ENCODE assay signal across 11 mouse cellular contexts in the genomic region with DNA sequence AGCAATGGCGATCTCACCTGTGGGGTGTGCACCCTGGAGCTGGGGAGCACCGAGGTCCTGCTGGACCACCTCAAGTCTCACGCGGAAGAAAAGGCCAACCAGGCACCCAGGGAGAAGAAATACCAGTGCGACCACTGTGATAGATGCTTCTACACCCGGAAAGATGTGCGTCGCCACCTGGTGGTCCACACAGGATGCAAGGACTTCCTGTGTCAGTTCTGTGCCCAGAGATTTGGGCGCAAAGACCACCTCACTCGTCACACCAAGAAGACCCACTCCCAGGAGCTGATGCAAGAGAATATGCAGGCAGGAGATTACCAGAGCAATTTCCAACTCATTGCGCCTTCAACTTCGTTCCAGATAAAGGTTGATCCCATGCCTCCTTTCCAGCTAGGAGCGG. TPM values are rescaled to one million over a fixed set of nuclear protein-coding genes. Genes with fewer than 3 reads are reported as not detected.
DNase-seq lines count a peak whose midpoint lies in the region; ATAC-seq and TF ChIP-seq lines count a peak whose summit lies in the region.
"Had no signal": no experiment of that assay in that cellular context is flagged by ENCODE, and none has a peak within 500 bp of the region (broad histone marks: within the 10 kb centered on the region; RNA-seq: fewer than 3 reads in every experiment).

No protein-coding gene starts in this region.

- peak; percentile 65 for DNase-seq in heart, embryonic 10.5 days (ENCODE audit: low spot score)
- no peak for DNase-seq in heart, postnatal 25 days (ENCODE audit: low spot score)
- peak; percentile 41 for DNase-seq in lung, embryonic 14.5 days
- DNase-seq in lung, postnatal 4 days: no peak
- no peak for DNase-seq in gastrocnemius, adult 8-10 months (ENCODE audit: low spot score in 2 of 2)

- peaks cover 58% of the 10 kb centered on the region for H3K36me3 ChIP-seq in heart, embryonic 10.5 days
- peaks cover 41% of the 10 kb centered on the region for H3K36me3 ChIP-seq in lung, embryonic 14.5 days (ENCODE audit: insufficient read depth)
- no peaks in the 10 kb centered on the region for H3K36me3 ChIP-seq in small intestine, adult 2 months (ENCODE audit: control insufficient read depth, insufficient read depth, low read length)

- H3K27ac ChIP-seq in heart, embryonic 10.5 days: no peak overlapping the region
- H3K27ac ChIP-seq in lung, embryonic 14.5 days (ENCODE audit: low read depth): no peak overlapping the region
- H3K27ac ChIP-seq in bone marrow, adult 2 months (ENCODE audit: control insufficient read depth, insufficient read depth, low read depth, low read length, poor library complexity): no peak overlapping the region
- no peak overlapping the region for H3K27ac ChIP-seq in small intestine, adult 2 months (ENCODE audit: insufficient read depth, low read depth, low read length)
- H3K27ac ChIP-seq: embryonic facial prominence, embryonic 12.5 days; neural tube, embryonic 13.5 days had no signal

- no peak for TF ChIP-seq POLR2A in bone marrow, adult 2 months (IDR thresholded peaks at IDR 0.05; ENCODE audit: borderline replicate concordance, control insufficient read depth, low read depth, low read length)
- TF ChIP-seq POLR2A in small intestine, adult 2 months (IDR thresholded peaks at IDR 0.05; ENCODE audit: low read depth, low read length): no peak

- H3K4me2 ChIP-seq in lung, embryonic 14.5 days: no peak overlapping the region
- H3K4me2 ChIP-seq: embryonic facial prominence, embryonic 12.5 days; liver, embryonic 11.5 days; neural tube, embryonic 13.5 days had no signal

- no peaks in the 10 kb centered on the region for H3K27me3 ChIP-seq in heart, embryonic 10.5 days (ENCODE audit: insufficient read depth, poor library complexity, severe bottlenecking)
- H3K27me3 ChIP-seq in lung, embryonic 14.5 days (ENCODE audit: insufficient read depth, low read length): no peaks in the 10 kb centered on the region
- H3K27me3 ChIP-seq in small intestine, adult 2 months (ENCODE audit: control insufficient read depth, insufficient read depth, low read length): no peaks in the 10 kb centered on the region
- H3K27me3 ChIP-seq: embryonic facial prominence, embryonic 12.5 days; neural tube, embryonic 13.5 days had no signal

- H3K9me3 ChIP-seq in heart, embryonic 10.5 days: no peaks in the 10 kb centered on the region
- H3K9me3 ChIP-seq in lung, embryonic 14.5 days (ENCODE audit: low read depth, low read length): no peaks in the 10 kb centered on the region
- H3K9me3 ChIP-seq: embryonic facial prominence, embryonic 12.5 days; neural tube, embryonic 13.5 days had no signal

- peak; percentile 57 for TF ChIP-seq CTCF in lung, embryonic 14.5 days (IDR thresholded peaks at IDR 0.05; ENCODE audit: low read depth)
- TF ChIP-seq CTCF in bone marrow, adult 2 months (IDR thresholded peaks at IDR 0.05; ENCODE audit: control insufficient read depth, insufficient read depth, low read length): 0 out of 2 replicates have a peak, but pooled peaks have one; percentile 21
- TF ChIP-seq CTCF in small intestine, adult 2 months (IDR thresholded peaks at IDR 0.05; ENCODE audit: extremely low read depth, insufficient read length, insufficient replicate concordance, low read depth, low read length): peak; percentile 16; the same call in 1 of the 2 replicates

- no peaks in the 10 kb centered on the region for H3K4me1 ChIP-seq in heart, embryonic 10.5 days
- H3K4me1 ChIP-seq in lung, embryonic 14.5 days (ENCODE audit: insufficient read depth): no peaks in the 10 kb centered on the region
- no peaks in the 10 kb centered on the region for H3K4me1 ChIP-seq in bone marrow, adult 2 months (ENCODE audit: control insufficient read depth, insufficient read depth, low read length)
- no peaks in the 10 kb centered on the region for H3K4me1 ChIP-seq in small intestine, adult 2 months (ENCODE audit: control insufficient read depth, insufficient read depth, insufficient read length, low read length)
- H3K4me1 ChIP-seq: embryonic facial prominence, embryonic 12.5 days; neural tube, embryonic 13.5 days had no signal

- intact Hi-C loops in heart, postnatal 25 days (cut with DNase I): no loop called here

- no peak overlapping the region for H3K9ac ChIP-seq in lung, embryonic 14.5 days
- H3K9ac ChIP-seq: embryonic facial prominence, embryonic 12.5 days; neural tube, embryonic 13.5 days had no signal

- WGBS in heart, embryonic 10.5 days: 70% methylated on average over 13 of the region's 13 CpGs
- 79% methylated on average over 13 of the region's 13 CpGs for WGBS in lung, embryonic 14.5 days
- 82% methylated on average over 13 of the region's 13 CpGs for WGBS in bone marrow, adult 2 months
- WGBS in small intestine, adult 2 months: 79% methylated on average over 13 of the region's 13 CpGs

- ATAC-seq in lung, embryonic 14.5 days (ENCODE audit: insufficient read depth): no peak; the same call in 1 of the 2 replicates

- H3K4me3 ChIP-seq in heart, embryonic 10.5 days: no peak overlapping the region
- H3K4me3 ChIP-seq in lung, embryonic 14.5 days (ENCODE audit: low read depth, low read length): no peak overlapping the region
- no peak overlapping the region for H3K4me3 ChIP-seq in bone marrow, adult 2 months (replicated peaks; ENCODE audit: control insufficient read depth, low read depth, low read length)
- no peak overlapping the region for H3K4me3 ChIP-seq in small intestine, adult 2 months (ENCODE audit: low read depth, low read length)
- H3K4me3 ChIP-seq: embryonic facial prominence, embryonic 12.5 days; neural tube, embryonic 13.5 days had no signal

RNA-seq across cellular contexts. Expression of gene Zc2hc1b, which starts 50.5 kb away (rescaled TPM):
- not detected in 2 replicates for polyA plus RNA-seq in heart, embryonic 10.5 days (2016; fragmentation: Nextera tagmentation; extraction: Ambion mirVana)
- not detected for total RNA-seq in heart, postnatal 25 days (2021)
- polyA plus RNA-seq in lung, embryonic 14.5 days (2014; fragmentation: Nextera tagmentation; extraction: Ambion mirVana): not detected in 2 replicates
- not detected in 2 replicates for polyA plus RNA-seq in bone marrow, adult 2 months (2011; ENCODE audit: insufficient read depth, insufficient read length, low replicate concordance, missing spikeins)
- not detected in 2 replicates for polyA plus RNA-seq in small intestine, adult 2 months (2012; rRNA removed)
- total RNA-seq in gastrocnemius, adult 8-10 months (2022): not detected
- polyA plus RNA-seq: embryonic facial prominence, embryonic 12.5 days; heart, embryonic 16.5 days; liver, embryonic 11.5 days; neural tube, embryonic 13.5 days had no signal

Comparison
In these comparisons a context has a peak if more than half of its experiments do, and no peak if none do; other contexts are left out.
1. DNase-seq: peak in heart, embryonic 10.5 days (single experiment) and lung, embryonic 14.5 days (single experiment); none in heart, postnatal 25 days (single experiment), lung, postnatal 4 days (0 of 2) and gastrocnemius, adult 8-10 months (0 of 2).
2. Peak in every context shown above with its lines, with median percentiles within 50 percentile points of each other: CTCF ChIP-seq.